Mouse (Mus musculus) intestine, embryonic 16.5 days (tissue): ENCODE results near the gene Kif21a. TPM values are rescaled to one million over a fixed set of nuclear protein-coding genes. Genes with fewer than 3 reads are reported as not detected.
A peak's percentile ranks its signal among the peaks of the same experiment; 100 is the strongest.

ENCODE experiments used
- ATAC-seq: fragments of 200-750 bp; cut with Nextera tagmentation; 2 replicates; pipeline ENCODE4 v1.8.0; 2017; ENCODE audit warnings: moderate TSS enrichment, moderate library complexity
- H3K27ac ChIP-seq: fragments of 300-500 bp; sonication (generic); 2 replicates; pipeline ENCODE4 v1.5.1; 2014; ENCODE audit warnings: mild to moderate bottlenecking, low read length
- H3K27me3 ChIP-seq: fragments of 300-500 bp; sonication (generic); replicated peaks from 2 replicates; pipeline ENCODE4 v1.6.1; 2014; ENCODE audit warnings: low read length, control low read depth, mixed read lengths; ENCODE audit not compliant: control insufficient read depth, insufficient read depth
- H3K36me3 ChIP-seq: fragments of 300-500 bp; sonication (generic); 2 replicates; pipeline ENCODE4 v1.6.1; 2014; ENCODE audit warnings: low read length, control low read depth; ENCODE audit not compliant: control insufficient read depth, insufficient read depth
- H3K4me1 ChIP-seq: fragments of 300-500 bp; sonication (generic); 2 replicates; pipeline ENCODE4 v1.6.1; 2014; ENCODE audit warnings: low read length, control low read depth, mixed read lengths; ENCODE audit not compliant: control insufficient read depth, insufficient read depth
- H3K4me2 ChIP-seq: fragments of 300-500 bp; sonication (generic); 2 replicates; pipeline ENCODE4 v1.6.1; 2014; ENCODE audit warnings: low read depth, low read length, control low read depth
- H3K4me3 ChIP-seq: fragments of 300-500 bp; sonication (generic); 2 replicates; pipeline ENCODE4 v1.5.1; 2014; ENCODE audit warnings: mild to moderate bottlenecking, low read length
- H3K9ac ChIP-seq: fragments of 300-500 bp; sonication (generic); 2 replicates; pipeline ENCODE4 v1.6.1; 2014; ENCODE audit warnings: low read depth, low read length
- H3K9me3 ChIP-seq: fragments of 300-500 bp; sonication (generic); 2 replicates; pipeline ENCODE4 v1.6.1; 2016; ENCODE audit warnings: low read length, control low read depth; ENCODE audit not compliant: control insufficient read depth
- WGBS: fragments of 180-500 bp; shearing (Covaris S2); extraction: QIAGEN DNeasy Blood & Tissue Kit; methylation state at CpG from one replicate; pipeline ENCODE4 v1.1.7; 2014; 5-methylcytosine and 5-hydroxymethylcytosine counted together
- polyA plus RNA-seq: library from polyadenylated mRNA; unstranded; fragments of >200 nt; fragmentation: Nextera tagmentation; extraction: Ambion mirVana; gene quantifications from 2 replicates; pipeline ENCODE4 v1.2.1, GENCODE M21; 2015

Gene Kif21a
- 10.6 and 11.2 TPM in 2 replicates for polyA plus RNA-seq

GRCm38 (mm10) chr15:91049496-91050441, at the start of gene Kif21a:
TSS of gene Kif21a (minus strand) at chr15:91049948.
- Histone ChIP-seq H3K9me3 (no peaks in the 10 kb centered on the region), H3K4me1 (0 out of 2 replicates have a peak, but pooled peaks cover 5% of the 10 kb centered on the region), H3K36me3 (no peaks in the 10 kb centered on the region), H3K27me3 (no peaks in the 10 kb centered on the region), H3K27ac (peak within 1 kb of the TSS; percentile 82), H3K4me2 (peak within 1 kb of the TSS; percentile 98), H3K9ac (peak within 1 kb of the TSS; percentile 86), H3K4me3 (peak within 1 kb of the TSS; percentile 88)
- WGBS = 1% methylated on average over 71 of the region's 89 CpGs
- ATAC-seq = peak; percentile 96

DNA sequence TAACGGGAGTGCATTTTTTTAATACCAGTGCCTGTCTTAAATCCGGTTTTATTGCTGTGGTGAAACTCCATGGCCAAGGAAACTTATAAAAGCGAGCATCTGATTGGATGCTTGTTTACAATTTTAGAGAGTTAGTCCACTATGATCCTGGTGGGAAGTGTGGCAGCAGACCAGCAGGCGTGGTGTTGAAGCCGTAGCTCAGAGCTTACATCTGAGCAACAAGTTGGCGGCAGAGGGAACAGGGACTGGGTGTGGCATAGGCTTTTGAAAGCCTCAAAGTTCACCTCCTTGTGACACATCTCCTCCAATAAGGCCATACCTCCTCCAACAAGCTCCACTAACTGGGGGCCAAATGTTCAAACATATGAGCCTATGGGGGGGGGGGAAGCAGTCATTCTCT, 46.9 kb upstream of the Kif21a start:
- H3K9me3 ChIP-seq = no peaks in the 10 kb centered on the region
- H3K4me2 ChIP-seq = no peak overlapping the region
- H3K4me1 ChIP-seq = no peaks in the 10 kb centered on the region
- 75% methylated on average over 6 of the region's 6 CpGs for WGBS
- no peaks in the 10 kb centered on the region for H3K27me3 ChIP-seq
- H3K4me3 ChIP-seq = no peak overlapping the region
- no peaks in the 10 kb centered on the region for H3K36me3 ChIP-seq
- H3K9ac ChIP-seq = no peak overlapping the region
- no peak for ATAC-seq
- no peak overlapping the region for H3K27ac ChIP-seq

DNA sequence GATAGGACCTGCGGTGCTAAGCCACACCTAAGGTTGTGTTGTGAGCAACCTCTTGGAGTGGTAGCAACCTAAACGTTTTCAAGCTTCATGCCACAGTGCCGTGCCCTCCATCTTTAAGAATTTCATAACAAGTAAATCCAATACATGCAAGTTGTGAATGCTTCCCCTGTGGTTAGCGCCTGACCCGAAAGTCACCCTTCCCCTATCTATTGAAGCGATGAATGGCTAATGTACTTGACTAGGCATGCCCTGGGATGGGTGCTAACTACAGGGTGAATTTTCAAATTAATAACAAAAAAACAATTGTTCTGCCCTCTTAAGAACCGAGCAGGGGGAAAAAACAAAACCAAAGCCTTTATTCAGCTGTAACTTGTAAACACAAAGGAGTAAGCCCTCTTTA, 39.7 kb upstream of the Kif21a start:
- 79% methylated on average over 7 of the region's 7 CpGs for WGBS
- Histone ChIP-seq H3K4me3 (no peak overlapping the region), H3K4me2 (no peak overlapping the region), H3K9ac (no peak overlapping the region), H3K27ac (no peak overlapping the region), H3K4me1 (no peaks in the 10 kb centered on the region), H3K36me3 (no peaks in the 10 kb centered on the region), H3K27me3 (no peaks in the 10 kb centered on the region), H3K9me3 (no peaks in the 10 kb centered on the region)
- no peak for ATAC-seq

- no peak for ATAC-seq
- Histone ChIP-seq H3K4me2 (no peak overlapping the region), H3K27me3 (no peaks in the 10 kb centered on the region), H3K36me3 (no peaks in the 10 kb centered on the region), H3K4me1 (no peaks in the 10 kb centered on the region), H3K9me3 (no peaks in the 10 kb centered on the region), H3K4me3 (no peak overlapping the region), H3K27ac (no peak overlapping the region), H3K9ac (no peak overlapping the region)
- 83% methylated on average over 12 of the region's 12 CpGs for WGBS
Measured at GRCm38 (mm10) chr15:91088071-91088470, 38.3 kb upstream of the Kif21a start.

DNA sequence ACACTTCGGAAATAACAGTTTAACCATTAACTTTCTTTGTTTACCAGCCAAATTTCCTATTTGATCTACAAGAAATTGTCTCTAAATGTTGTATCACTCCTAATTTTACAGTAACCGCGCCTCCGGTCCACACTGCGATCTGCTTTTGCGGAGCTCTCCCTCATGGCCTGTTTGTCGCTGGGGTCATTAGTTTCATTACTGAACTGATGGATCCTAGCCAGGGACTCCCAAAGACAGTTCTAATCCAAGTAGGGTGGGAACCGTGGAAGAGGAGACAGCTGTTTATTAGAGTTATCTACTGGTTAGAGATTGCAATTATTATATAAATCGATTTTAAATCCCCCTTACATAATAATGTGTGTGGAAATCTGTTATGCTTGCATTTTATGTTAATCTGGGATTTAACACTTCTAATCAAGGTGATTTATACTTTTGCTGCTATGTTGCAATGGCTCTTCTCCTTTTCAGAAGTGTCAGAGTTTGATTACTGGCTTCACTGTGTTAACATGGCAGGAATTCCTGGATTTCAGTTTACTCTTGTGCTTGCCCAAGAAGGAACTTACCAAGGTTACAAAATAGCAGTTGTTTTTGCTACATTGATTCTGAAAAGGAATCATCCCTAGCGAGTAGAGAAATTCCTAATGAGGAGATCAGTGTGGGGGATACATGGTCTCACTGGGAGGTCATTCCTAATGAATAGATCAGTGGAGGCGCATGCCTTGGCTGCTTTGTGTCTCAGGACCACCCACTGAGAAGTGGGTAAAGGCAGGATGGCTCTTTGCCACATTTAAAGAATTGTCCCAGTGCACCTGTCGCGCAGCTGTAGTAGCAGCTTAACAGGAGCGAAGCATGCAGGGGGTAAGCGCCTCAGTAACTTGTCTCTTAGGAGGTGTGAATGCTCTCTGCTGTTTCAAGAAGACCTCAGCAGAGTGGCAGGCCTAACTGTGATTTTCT, 28.0 kb upstream of the Kif21a start:
- H3K4me3 ChIP-seq = no peak overlapping the region

DNA sequence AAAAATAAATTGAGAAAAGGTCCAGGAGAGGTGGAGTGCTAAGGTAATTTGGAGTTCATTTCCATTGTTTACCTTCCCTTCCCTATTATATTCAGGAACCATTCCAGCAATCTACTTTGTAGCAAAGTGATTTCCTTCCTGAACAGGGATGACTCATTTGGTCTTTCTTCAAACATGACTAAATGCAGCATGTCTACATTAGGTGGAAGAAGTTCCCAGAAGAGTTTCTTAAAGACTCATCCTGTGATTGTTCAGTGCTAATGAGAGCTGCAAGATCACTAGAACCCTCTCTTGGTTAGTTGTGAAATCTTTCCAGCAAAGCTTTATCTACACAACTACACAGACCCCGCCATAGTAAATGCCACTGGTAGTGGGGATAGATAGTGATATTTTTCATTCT, 22.7 kb upstream of the Kif21a start:
- no peak overlapping the region for H3K4me2 ChIP-seq
- H3K4me1 ChIP-seq = no peaks in the 10 kb centered on the region
- no peaks in the 10 kb centered on the region for H3K9me3 ChIP-seq
- 83% methylated on average over 1 of the region's 1 CpGs for WGBS
- H3K36me3 ChIP-seq = no peaks in the 10 kb centered on the region
- no peaks in the 10 kb centered on the region for H3K27me3 ChIP-seq
- H3K4me3 ChIP-seq = no peak overlapping the region
- no peak for ATAC-seq
- H3K27ac ChIP-seq = no peak overlapping the region
- H3K9ac ChIP-seq = no peak overlapping the region

More for the DNA sequence above, 28.0 kb upstream of the Kif21a start:
- Histone ChIP-seq H3K27me3 (no peaks in the 10 kb centered on the region), H3K36me3 (no peaks in the 10 kb centered on the region), H3K4me2 (no peak overlapping the region), H3K27ac (no peak overlapping the region), H3K9ac (no peak overlapping the region), H3K4me1 (no peaks in the 10 kb centered on the region), H3K9me3 (0 out of 2 replicates have a peak, but pooled peaks cover 3% of the 10 kb centered on the region)
- no peak for ATAC-seq
- WGBS = 41% methylated on average over 15 of the region's 15 CpGs

GRCm38 (mm10) chr15:91064310-91064826, 14.6 kb upstream of the Kif21a start:
- WGBS = 88% methylated on average over 12 of the region's 12 CpGs
- no peak overlapping the region for H3K4me2 ChIP-seq
- no peaks in the 10 kb centered on the region for H3K9me3 ChIP-seq
- H3K27ac ChIP-seq = no peak overlapping the region
- H3K36me3 ChIP-seq = no peaks in the 10 kb centered on the region
- H3K27me3 ChIP-seq = no peaks in the 10 kb centered on the region
- H3K4me1 ChIP-seq = no peaks in the 10 kb centered on the region
- no peak overlapping the region for H3K4me3 ChIP-seq
- H3K9ac ChIP-seq = no peak overlapping the region
- ATAC-seq = no peak

DNA sequence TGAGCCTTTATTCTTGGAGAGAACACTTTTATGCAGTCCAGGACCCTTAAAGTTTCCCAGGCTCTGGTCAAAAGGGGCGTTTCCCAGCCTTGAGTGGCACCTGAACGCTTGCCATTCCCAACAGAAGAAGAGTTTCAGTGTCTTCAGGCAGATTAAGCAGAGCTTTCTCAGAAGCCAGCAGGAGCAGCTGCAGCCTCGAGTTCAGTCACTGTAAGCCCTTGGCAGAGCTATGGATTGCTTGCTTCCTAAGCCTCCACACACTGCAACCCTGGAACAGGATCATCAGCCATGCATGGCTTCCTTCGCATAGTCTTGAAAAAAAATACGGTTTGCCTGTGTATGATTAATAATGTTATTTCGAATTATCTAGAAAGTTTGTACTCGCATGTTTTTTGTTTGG, 14.1 kb upstream of the Kif21a start:
- ATAC-seq = no peak
- no peak overlapping the region for H3K4me2 ChIP-seq
- no peak overlapping the region for H3K9ac ChIP-seq
- H3K27me3 ChIP-seq = no peaks in the 10 kb centered on the region
- H3K36me3 ChIP-seq = no peaks in the 10 kb centered on the region
- no peak overlapping the region for H3K27ac ChIP-seq
- no peaks in the 10 kb centered on the region for H3K4me1 ChIP-seq
- no peaks in the 10 kb centered on the region for H3K9me3 ChIP-seq
- WGBS = 68% methylated on average over 7 of the region's 7 CpGs
- H3K4me3 ChIP-seq = no peak overlapping the region

DNA sequence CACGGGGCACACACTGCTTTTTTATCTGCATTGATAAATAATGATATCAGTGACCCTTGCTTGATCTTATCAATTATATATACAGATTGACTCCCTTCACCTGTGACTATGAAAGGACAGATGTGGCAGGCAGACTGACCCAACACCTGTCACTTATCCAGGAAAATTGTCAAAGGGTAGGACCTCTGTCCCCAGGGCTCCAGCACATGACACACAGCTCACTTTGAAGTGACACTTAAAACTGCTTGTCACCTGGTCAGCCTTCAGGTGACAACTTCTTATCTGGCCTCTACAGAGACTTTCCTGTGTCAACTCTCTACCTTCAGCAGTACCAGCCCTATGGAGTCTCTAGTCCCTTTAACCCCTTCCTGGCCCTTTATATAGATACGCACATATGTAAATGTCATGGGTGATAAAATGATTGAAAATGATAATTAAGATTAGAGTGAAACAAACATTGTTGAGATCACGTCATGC, 7.2 kb upstream of the Kif21a start:
- H3K4me3 ChIP-seq = no peak overlapping the region
- no peak overlapping the region for H3K4me2 ChIP-seq
- H3K9me3 ChIP-seq = no peaks in the 10 kb centered on the region
- WGBS = 65% methylated on average over 3 of the region's 3 CpGs
- H3K36me3 ChIP-seq = no peaks in the 10 kb centered on the region
- H3K4me1 ChIP-seq = no peaks in the 10 kb centered on the region
- H3K9ac ChIP-seq = no peak overlapping the region
- no peaks in the 10 kb centered on the region for H3K27me3 ChIP-seq
- ATAC-seq = peak; percentile 59
- no peak overlapping the region for H3K27ac ChIP-seq
